Mouse (Mus musculus) forebrain, embryonic 10.5 days (tissue): ENCODE measurements around the gene Gm49393. TPM values are rescaled to one million over a fixed set of nuclear protein-coding genes. Genes with fewer than 3 reads are reported as not detected.

Source experiments
- DNase-seq: peaks from one replicate; pipeline ENCODE4 v3.0.0-alpha.2; 2017; ENCODE audit warnings: low spot score; ENCODE audit errors: extremely low spot score
- H3K27ac ChIP-seq: fragments of 300-500 bp; sonication (generic); 2 replicates; pipeline ENCODE4 v1.5.1; 2016; ENCODE audit warnings: mild to moderate bottlenecking
- H3K27me3 ChIP-seq: fragments of 300-500 bp; sonication (generic); 2 replicates; pipeline ENCODE4 v1.6.1; 2016; ENCODE audit warnings: mild to moderate bottlenecking; ENCODE audit not compliant: poor library complexity, severe bottlenecking
- H3K36me3 ChIP-seq: fragments of 300-500 bp; sonication (generic); replicated peaks from 2 replicates; pipeline ENCODE4 v1.6.1; 2016; ENCODE audit warnings: mild to moderate bottlenecking, moderate library complexity
- H3K4me1 ChIP-seq: fragments of 300-500 bp; sonication (generic); 2 replicates; pipeline ENCODE4 v1.6.1; 2016
- H3K4me3 ChIP-seq: fragments of 300-500 bp; sonication (generic); 2 replicates; pipeline ENCODE4 v1.5.1; 2016; ENCODE audit warnings: mild to moderate bottlenecking, moderate library complexity
- H3K9me3 ChIP-seq: fragments of 300-500 bp; sonication (generic); 2 replicates; pipeline ENCODE4 v1.6.1; 2016; ENCODE audit warnings: mild to moderate bottlenecking, moderate library complexity
- WGBS: fragments of 180-500 bp; shearing (Covaris S2); methylation state at CpG from one replicate; pipeline ENCODE4 v1.1.7; 2016; 5-methylcytosine and 5-hydroxymethylcytosine counted together
- polyA plus RNA-seq: library from polyadenylated mRNA; unstranded; fragments of >200 nt; fragmentation: Nextera tagmentation; extraction: Ambion mirVana; gene quantifications from 2 replicates; pipeline ENCODE4 v1.2.1, GENCODE M21; 2016

Gene Gm49393
- polyA plus RNA-seq, 1 experiment from 2014 or later = not detected

- DNase-seq = no peak
- Histone ChIP-seq H3K4me3 (no peak overlapping the region), H3K4me1 (no peaks in the 10 kb centered on the region), H3K27ac (no peak overlapping the region), H3K27me3 (no peaks in the 10 kb centered on the region), H3K9me3 (no peaks in the 10 kb centered on the region; the same call in 1 of the 2 replicates), H3K36me3 (no peaks in the 10 kb centered on the region)
- 90% methylated on average over 4 of the region's 4 CpGs for whole genome bisulfite sequencing
These were observed 86.9 kb downstream of the Gm49393 start for GRCm38 (mm10) chr13:60848241-60849120.

- Histone ChIP-seq H3K4me1 (no peaks in the 10 kb centered on the region), H3K4me3 (no peak overlapping the region), H3K27me3 (no peaks in the 10 kb centered on the region), H3K36me3 (no peaks in the 10 kb centered on the region), H3K27ac (no peak overlapping the region), H3K9me3 (no peaks in the 10 kb centered on the region)
- no peak for DNase-seq
- 84% methylated on average over 8 of the region's 8 CpGs for WGBS
These were observed 92.2 kb downstream of the Gm49393 start for GRCm38 (mm10) chr13:60843153-60843552.

- 91% methylated on average over 6 of the region's 6 CpGs for WGBS
- Histone ChIP-seq H3K4me3 (no peak overlapping the region), H3K36me3 (no peaks in the 10 kb centered on the region), H3K27ac (no peak overlapping the region), H3K9me3 (no peaks in the 10 kb centered on the region), H3K27me3 (no peaks in the 10 kb centered on the region), H3K4me1 (no peaks in the 10 kb centered on the region)
- DNase-seq = no peak
These were observed 92.7 kb downstream of the Gm49393 start for GRCm38 (mm10) chr13:60842703-60843102.

GRCm38 (mm10) chr13:60839353-60839902, 96.0 kb downstream of the Gm49393 start:
- H3K4me1 ChIP-seq = no peaks in the 10 kb centered on the region
- no peak for DNase-seq
- H3K27ac ChIP-seq = no peak overlapping the region
- no peak overlapping the region for H3K4me3 ChIP-seq
- no peaks in the 10 kb centered on the region for H3K9me3 ChIP-seq
- H3K36me3 ChIP-seq = no peaks in the 10 kb centered on the region
- H3K27me3 ChIP-seq = no peaks in the 10 kb centered on the region
- WGBS = 79% methylated on average over 2 of the region's 2 CpGs

- Histone ChIP-seq H3K4me1 (no peaks in the 10 kb centered on the region), H3K4me3 (no peak overlapping the region), H3K27ac (no peak overlapping the region), H3K36me3 (no peaks in the 10 kb centered on the region), H3K27me3 (no peaks in the 10 kb centered on the region), H3K9me3 (no peaks in the 10 kb centered on the region)
- 67% methylated on average over 3 of the region's 3 CpGs for WGBS
- DNase-seq = no peak
These were observed 109.3 kb downstream of the Gm49393 start for GRCm38 (mm10) chr13:60826052-60826451.

GRCm38 (mm10) chr13:60820486-60821175, 114.8 kb downstream of the Gm49393 start:
- Histone ChIP-seq H3K9me3 (no peaks in the 10 kb centered on the region), H3K36me3 (no peaks in the 10 kb centered on the region), H3K4me1 (no peaks in the 10 kb centered on the region), H3K27me3 (no peaks in the 10 kb centered on the region), H3K4me3 (no peak overlapping the region), H3K27ac (no peak overlapping the region)
- DNase-seq = no peak
- 71% methylated on average over 3 of the region's 3 CpGs for WGBS

GRCm38 (mm10) chr13:60819469-60819868, 115.9 kb downstream of the Gm49393 start:
- Histone ChIP-seq H3K27ac (no peak overlapping the region), H3K36me3 (no peaks in the 10 kb centered on the region), H3K4me1 (no peaks in the 10 kb centered on the region), H3K27me3 (no peaks in the 10 kb centered on the region), H3K9me3 (no peaks in the 10 kb centered on the region), H3K4me3 (no peak overlapping the region)
- peak; percentile 47 for DNase-seq
- 17% methylated on average over 7 of the region's 7 CpGs for WGBS

GRCm38 (mm10) chr13:60813722-60814121, 121.7 kb downstream of the Gm49393 start:
- 76% methylated on average over 1 of the region's 1 CpGs for WGBS
- Histone ChIP-seq H3K27ac (no peak overlapping the region), H3K9me3 (no peaks in the 10 kb centered on the region), H3K4me3 (no peak overlapping the region), H3K27me3 (no peaks in the 10 kb centered on the region), H3K36me3 (no peaks in the 10 kb centered on the region), H3K4me1 (no peaks in the 10 kb centered on the region)
- DNase-seq = no peak

GRCm38 (mm10) chr13:60812768-60813167, 122.6 kb downstream of the Gm49393 start:
- Histone ChIP-seq H3K9me3 (no peaks in the 10 kb centered on the region), H3K27ac (no peak overlapping the region), H3K36me3 (no peaks in the 10 kb centered on the region), H3K4me1 (no peaks in the 10 kb centered on the region), H3K4me3 (no peak overlapping the region), H3K27me3 (no peaks in the 10 kb centered on the region)
- DNase-seq = no peak
- WGBS = 91% methylated on average over 6 of the region's 6 CpGs

GRCm38 (mm10) chr13:60809690-60810089, 125.7 kb downstream of the Gm49393 start:
- Histone ChIP-seq H3K27me3 (no peaks in the 10 kb centered on the region), H3K27ac (no peak overlapping the region), H3K9me3 (no peaks in the 10 kb centered on the region), H3K4me3 (no peak overlapping the region), H3K36me3 (no peaks in the 10 kb centered on the region), H3K4me1 (no peaks in the 10 kb centered on the region)
- no peak for DNase-seq
- 79% methylated on average over 2 of the region's 2 CpGs for WGBS
